Mouse (Mus musculus) adrenal gland, postnatal 10 days (tissue): Measurements from ENCODE around the gene Fscn3. TPM values are rescaled to one million over a fixed set of nuclear protein-coding genes. Genes with fewer than 3 reads are reported as not detected.
A peak's percentile ranks its signal among the peaks of the same experiment; 100 is the strongest.

Source experiments
- DNase-seq: peaks from one replicate; pipeline ENCODE4 v3.0.0; 2021; ENCODE audit warnings: mixed read lengths
- total RNA-seq, 2 experiments: library from RNA; stranded (reverse); gene quantifications; 2 replicates each; pipeline ENCODE4 v1.2.3; 2021

The Fscn3 gene
- total RNA-seq, 2 experiments from 2014 or later, result 0.27 TPM; not detected in 1

- DNase-seq, result no peak
Measured at GRCm38 (mm10) chr6:28428290-28428689, 701 bp downstream of the Fscn3 start, which contains the start of gene Gcc1. Gene Gcc1 (minus strand): TSS chr6:28428390.

GRCm38 (mm10) chr6:28429870-28430269 lies 2.3 kb downstream of the Fscn3 start:
- DNase-seq, result no peak

- DNase-seq, result no peak
Measured at GRCm38 (mm10) chr6:28430795-28431537, 3.4 kb downstream of the Fscn3 start.

DNA sequence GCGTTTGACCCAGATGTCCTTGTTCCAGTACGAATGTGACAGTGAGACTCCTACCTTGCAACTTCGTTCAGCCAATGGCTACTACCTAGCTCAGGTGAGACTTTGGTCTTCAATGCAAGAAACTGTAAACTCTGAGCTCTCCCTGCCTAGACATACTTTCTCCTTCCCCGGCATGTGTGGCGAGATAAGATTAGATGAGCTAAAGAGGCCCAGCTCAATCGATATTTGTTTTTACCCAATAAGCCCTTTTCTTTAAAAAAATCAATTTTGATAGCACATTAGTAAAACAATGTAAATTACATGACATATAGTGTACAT lies 3.9 kb downstream of the Fscn3 start:
- no peak for DNase-seq

- DNase-seq, result no peak
Measured at GRCm38 (mm10) chr6:28447937-28448336, 20.3 kb downstream of the Fscn3 start.

DNA sequence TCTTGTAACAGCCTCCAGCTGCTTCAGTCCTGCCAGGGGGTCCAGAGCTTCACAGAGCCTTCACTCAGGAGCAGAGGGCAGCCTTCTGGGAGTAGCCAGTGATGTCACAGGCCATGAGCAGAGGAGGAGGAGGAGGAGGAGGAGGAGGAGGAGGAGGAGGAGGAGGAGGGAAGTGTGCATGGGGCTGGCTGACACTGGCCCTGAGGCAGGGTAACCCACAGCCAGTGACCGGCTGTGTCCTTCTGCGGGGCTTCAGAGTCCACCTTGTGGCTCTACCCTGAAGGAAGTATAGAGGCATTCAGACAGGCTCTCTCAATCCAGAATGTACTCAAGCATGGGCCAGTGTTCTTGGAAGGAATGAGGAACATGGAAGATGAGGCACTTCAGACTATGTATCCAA lies 21.7 kb downstream of the Fscn3 start, which contains the start of gene Pax4:
Gene Pax4, minus strand, starts transcription at position 101 of the 400 bp plus-strand sequence.
- no peak for DNase-seq

GRCm38 (mm10) chr6:28450481-28450880 lies 22.9 kb downstream of the Fscn3 start:
- no peak for DNase-seq

- no peak for DNase-seq
Measured at GRCm38 (mm10) chr6:28450977-28451376, 23.4 kb downstream of the Fscn3 start.

GRCm38 (mm10) chr6:28459221-28459668 lies 31.7 kb downstream of the Fscn3 start:
- no peak for DNase-seq

DNA sequence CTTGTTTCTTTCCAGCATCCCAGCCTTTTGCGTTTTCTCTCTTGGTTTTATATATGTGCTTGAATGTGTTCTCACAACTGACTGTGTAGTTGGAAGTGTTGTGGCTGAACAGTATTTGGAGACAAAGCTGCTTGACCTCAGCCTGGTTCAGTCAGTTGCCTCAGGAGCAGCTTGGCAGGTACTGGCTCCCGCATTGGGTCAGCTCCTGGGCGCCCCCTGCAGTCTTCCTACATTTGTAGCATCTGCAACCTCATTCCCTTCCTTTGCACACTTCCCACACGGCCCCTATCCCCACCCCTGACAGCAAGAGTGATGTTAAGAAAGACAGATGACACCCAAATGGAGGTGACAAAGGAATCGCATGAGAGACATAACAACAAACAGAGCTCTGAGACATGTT lies 32.9 kb downstream of the Fscn3 start:
- peak; percentile 87 for DNase-seq

- no peak for DNase-seq
Measured at GRCm38 (mm10) chr6:28464630-28465029, 37.0 kb downstream of the Fscn3 start.

GRCm38 (mm10) chr6:28470017-28470602 lies 42.5 kb downstream of the Fscn3 start:
- DNase-seq, result no peak

DNA sequence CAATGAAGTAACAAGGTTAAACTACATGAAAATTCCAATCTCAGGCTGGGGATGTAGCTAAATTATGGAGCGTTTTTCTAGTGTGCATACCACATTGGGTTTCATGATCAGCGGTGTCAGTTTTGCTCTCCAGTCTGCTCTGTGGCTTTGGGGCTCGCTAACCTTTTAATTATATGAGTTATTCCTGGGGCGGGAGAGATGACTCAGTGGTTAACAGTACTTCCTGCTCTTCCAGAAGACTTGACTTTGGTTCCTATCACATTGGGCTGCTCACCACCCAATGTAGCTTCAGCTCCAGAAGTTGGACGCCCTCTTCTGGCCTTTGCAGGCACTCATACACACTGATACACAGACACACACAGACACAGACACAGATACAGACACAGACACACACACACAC lies 43.0 kb downstream of the Fscn3 start:
- DNase-seq, result no peak

- no peak for DNase-seq
Measured at GRCm38 (mm10) chr6:28471284-28472035, 43.9 kb downstream of the Fscn3 start.

DNA sequence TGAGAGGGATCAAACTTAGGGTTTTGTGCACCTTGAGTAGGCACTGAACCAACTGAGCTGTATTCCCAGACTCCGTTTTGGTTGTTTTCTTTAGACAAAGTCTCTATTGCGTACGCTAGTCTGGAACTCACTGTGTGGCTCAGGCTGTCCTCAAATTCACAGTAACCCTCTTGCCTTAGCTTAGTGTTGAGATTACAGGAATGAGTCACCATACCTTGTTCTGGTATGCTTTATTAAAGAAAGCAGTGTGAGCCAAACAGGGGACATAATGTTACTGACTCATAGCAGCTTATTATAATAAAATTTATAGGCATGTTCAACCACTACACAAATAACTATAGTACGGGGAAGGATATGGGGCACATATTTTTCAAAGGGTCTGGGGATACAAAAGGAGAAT lies 46.6 kb downstream of the Fscn3 start:
- DNase-seq, result no peak

DNA sequence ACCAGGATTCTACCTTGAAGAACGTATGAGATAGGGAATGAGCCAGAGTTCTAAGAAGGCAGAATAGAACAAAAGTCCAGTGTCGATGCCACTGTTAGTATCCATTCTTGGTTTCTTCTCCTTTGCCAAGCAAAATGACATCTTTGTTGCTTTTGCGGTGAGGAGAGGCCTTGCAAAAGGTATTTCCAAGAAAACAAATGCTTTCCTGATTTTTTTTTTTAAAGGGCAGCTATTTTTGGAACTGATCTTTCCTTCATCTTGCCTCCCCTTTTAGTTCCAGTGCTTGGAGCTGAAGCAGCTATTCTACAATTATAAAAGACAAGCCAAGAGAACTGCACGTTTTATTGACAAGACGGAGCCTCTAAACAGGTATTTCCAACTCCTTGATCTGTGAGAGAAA lies 47.2 kb downstream of the Fscn3 start, which contains the start of gene Snd1:
Gene Snd1, plus strand, starts transcription at position 301 of the 400 bp plus-strand sequence.
- no peak for DNase-seq

DNA sequence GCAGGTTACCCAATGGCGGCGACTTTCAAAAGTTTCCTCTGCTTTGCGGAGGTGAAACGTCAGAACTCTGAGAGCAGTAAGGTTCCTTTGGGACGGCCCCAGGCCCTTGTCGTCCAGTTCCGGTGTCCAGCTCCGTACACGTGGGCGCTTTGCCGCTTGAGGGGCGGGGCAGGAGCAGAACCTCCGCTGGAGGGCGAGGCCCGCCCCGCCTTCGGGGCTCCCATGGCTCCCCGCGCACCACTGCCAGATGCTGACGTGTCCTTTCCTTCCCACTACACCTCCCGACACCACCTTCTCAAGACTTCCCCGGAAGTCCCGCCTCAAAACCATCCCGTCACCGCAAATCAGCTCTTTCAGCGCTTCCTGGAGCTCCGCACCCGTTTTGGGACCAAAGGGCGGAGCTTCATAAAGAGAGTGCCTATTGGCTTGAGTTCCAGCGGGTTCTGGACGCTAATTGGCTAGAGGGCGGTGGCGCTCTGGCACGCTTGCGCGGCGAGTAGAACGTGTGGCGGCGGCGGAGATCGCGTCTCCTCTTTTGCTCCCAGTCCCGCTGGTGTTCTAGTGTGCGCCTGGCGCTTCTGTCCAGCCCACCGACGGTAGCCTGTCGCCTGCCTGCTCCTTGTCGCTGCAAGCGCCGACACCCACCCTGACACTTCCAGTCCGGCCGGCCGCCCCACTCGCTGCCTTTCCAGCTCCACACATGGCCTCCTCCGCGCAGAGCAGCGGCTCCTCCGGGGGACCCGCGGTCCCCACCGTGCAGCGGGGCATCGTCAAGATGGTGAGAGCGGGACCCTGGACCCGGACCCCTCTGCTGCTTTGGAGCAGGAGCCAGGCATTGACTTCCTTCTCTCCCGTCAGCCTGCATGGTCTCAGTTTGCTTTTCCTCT lies 52.5 kb downstream of the Fscn3 start:
- peak; percentile 98 for DNase-seq

DNA sequence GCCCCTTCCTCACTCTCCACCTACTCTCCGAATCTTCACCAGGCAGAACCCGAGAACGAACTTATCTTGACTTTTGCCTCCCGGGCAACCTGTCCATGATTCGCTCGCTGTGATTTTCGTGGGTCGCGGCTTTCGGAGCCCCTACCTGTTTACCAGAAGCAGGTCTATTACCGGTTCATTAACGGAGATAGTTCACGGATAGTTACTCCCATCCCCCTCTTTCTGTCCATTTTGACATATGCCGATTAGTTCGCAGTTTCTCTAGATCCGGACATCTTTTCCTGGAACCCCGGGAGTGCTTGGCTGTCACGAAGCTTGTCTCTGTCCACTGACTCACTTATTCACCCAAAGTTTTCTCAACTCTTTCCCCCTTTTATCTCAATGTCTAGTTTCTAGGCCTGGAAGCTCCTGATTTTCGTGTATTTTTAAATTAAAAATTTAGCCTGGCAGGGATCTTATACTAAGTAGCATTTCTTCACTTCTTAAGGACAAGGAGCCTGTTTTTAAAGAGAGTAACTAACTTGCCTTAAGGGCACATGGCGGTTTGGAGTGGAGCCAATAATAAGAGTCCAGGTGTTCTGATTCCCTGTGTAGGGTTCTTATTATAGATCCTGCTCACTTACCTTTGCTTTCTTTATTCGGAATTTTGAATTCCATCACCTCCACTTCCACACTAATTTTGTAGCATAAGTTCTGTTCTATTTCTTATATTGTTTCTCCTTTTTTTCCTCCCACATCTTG lies 53.3 kb downstream of the Fscn3 start:
- DNase-seq, result no peak

GRCm38 (mm10) chr6:28482711-28483315 lies 55.2 kb downstream of the Fscn3 start:
- DNase-seq, result no peak

- no peak for DNase-seq
Measured at GRCm38 (mm10) chr6:28486008-28486407, 58.4 kb downstream of the Fscn3 start.

DNA sequence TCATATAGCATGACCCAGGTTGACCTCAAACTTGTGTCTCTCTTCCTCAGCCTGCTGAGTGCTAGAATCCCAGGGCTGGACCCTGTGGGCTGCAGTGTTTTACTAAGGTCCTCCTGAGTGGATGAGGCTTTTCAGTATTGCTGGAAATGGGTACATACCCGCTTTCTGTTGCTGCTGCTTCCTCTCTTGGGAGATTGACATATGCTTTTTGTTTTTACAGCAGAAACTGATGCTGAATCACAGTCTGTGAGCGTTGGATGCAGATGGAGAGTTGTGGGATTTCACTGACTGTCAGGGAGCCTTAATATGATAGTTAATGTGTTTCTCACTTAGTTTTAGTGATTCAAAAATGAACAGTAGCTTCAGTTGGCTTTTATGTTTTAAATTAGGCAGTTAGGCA lies 58.9 kb downstream of the Fscn3 start:
- DNase-seq, result no peak
